Mouse (Mus musculus): ENCODE measurements around the gene Cmklr1. TPM values are rescaled to one million over a fixed set of nuclear protein-coding genes. Genes with fewer than 3 reads are reported as not detected.

Cmklr1 gene
- polyA plus RNA-seq, 1 experiment from 2014 or later = 2.0 TPM

GRCm38 (mm10) chr5:113630116-113630515 lies 20.1 kb downstream of the Cmklr1 start:
- no peak overlapping the region for H3K27ac ChIP-seq
- 56% methylated on average over 10 of the region's 10 CpGs for WGBS
- no peak overlapping the region for H3K9ac ChIP-seq
- H3K27me3 ChIP-seq = no peaks in the 10 kb centered on the region; the same call in 1 of the 2 replicates
- H3K9me3 ChIP-seq (replicated peaks) = no peaks in the 10 kb centered on the region
- peaks cover 18% of the 10 kb centered on the region for H3K4me1 ChIP-seq
- H3K36me3 ChIP-seq = no peaks in the 10 kb centered on the region
- H3K4me3 ChIP-seq = no peak overlapping the region
- no peak for ATAC-seq (ENCODE audit: low FRiP score)
- no peak overlapping the region for H3K4me2 ChIP-seq (replicated peaks)

GRCm38 (mm10) chr5:113629248-113629647 lies 21.0 kb downstream of the Cmklr1 start:
- Histone ChIP-seq H3K27ac (no peak overlapping the region), H3K9me3 (replicated peaks) (no peaks in the 10 kb centered on the region), H3K9ac (no peak overlapping the region), H3K4me1 (peaks cover 15% of the 10 kb centered on the region), H3K4me2 (replicated peaks) (no peak overlapping the region), H3K4me3 (no peak overlapping the region), H3K27me3 (no peaks in the 10 kb centered on the region; the same call in 1 of the 2 replicates), H3K36me3 (no peaks in the 10 kb centered on the region)
- WGBS = 90% methylated on average over 3 of the region's 3 CpGs
- no peak for ATAC-seq (ENCODE audit: low FRiP score)

DNA sequence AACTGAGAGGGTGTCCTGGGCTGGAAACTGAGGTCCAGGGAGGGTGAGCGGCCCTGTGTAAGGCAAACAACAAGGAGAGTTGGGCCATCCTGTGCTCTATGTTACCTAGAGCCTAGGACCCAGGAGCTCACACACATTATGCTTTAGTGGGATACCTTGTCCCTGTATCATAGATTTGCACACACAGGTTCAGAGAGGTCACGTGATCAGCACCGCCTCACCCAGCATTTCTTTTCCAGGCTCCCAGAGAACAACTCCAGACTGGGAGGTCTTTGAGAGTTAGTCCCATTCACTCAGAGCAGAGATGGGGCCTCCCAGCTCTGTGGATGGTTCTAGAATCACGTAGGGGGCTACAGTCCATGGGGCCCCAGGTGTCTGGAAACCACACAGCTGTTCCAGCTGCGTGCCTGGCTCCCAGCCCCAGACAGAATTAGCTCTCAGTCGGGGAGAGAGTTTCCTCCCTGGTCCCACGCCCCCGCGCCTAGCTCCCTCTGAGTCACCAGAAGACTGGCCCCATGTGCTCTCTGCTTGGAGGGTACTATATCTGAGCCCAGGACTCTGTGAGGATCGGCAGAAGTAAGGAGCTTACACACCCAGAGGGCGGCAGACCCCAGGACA lies 22.3 kb downstream of the Cmklr1 start:
- no peak for ATAC-seq (ENCODE audit: low FRiP score)
- Histone ChIP-seq H3K4me3 (no peak overlapping the region), H3K36me3 (no peaks in the 10 kb centered on the region), H3K9ac (no peak overlapping the region), H3K27me3 (no peaks in the 10 kb centered on the region; the same call in 1 of the 2 replicates), H3K4me1 (peaks cover 20% of the 10 kb centered on the region), H3K4me2 (replicated peaks) (no peak overlapping the region), H3K9me3 (replicated peaks) (no peaks in the 10 kb centered on the region), H3K27ac (no peak overlapping the region)
- WGBS = 60% methylated on average over 11 of the region's 11 CpGs

DNA sequence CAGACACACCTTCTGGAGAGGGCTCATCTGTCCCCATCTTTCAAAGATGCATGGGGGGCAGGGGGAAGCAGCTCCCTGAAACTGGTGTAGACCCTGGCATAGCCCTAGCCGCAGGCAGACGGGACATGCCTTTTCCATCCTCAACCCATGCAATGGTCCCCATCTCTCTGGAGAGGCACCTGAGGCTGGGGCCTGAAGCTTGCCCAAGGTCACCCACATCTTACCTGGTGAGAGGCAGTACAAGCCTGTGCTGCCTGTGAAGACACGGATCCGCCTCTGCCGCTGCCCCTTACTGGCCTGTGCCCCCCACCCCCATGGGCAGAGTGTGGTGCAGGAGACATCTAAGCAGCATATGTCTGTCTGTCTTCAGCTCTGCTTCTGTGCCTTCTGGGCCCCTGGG lies 23.2 kb downstream of the Cmklr1 start:
- H3K4me1 ChIP-seq = peaks cover 23% of the 10 kb centered on the region
- no peaks in the 10 kb centered on the region for H3K9me3 ChIP-seq (replicated peaks)
- no peaks in the 10 kb centered on the region for H3K36me3 ChIP-seq
- no peak overlapping the region for H3K4me3 ChIP-seq
- H3K4me2 ChIP-seq (replicated peaks) = no peak overlapping the region
- H3K27me3 ChIP-seq = no peaks in the 10 kb centered on the region; the same call in 1 of the 2 replicates
- WGBS = 82% methylated on average over 5 of the region's 5 CpGs
- H3K9ac ChIP-seq = no peak overlapping the region
- ATAC-seq (ENCODE audit: low FRiP score) = no peak
- H3K27ac ChIP-seq = no peak overlapping the region

DNA sequence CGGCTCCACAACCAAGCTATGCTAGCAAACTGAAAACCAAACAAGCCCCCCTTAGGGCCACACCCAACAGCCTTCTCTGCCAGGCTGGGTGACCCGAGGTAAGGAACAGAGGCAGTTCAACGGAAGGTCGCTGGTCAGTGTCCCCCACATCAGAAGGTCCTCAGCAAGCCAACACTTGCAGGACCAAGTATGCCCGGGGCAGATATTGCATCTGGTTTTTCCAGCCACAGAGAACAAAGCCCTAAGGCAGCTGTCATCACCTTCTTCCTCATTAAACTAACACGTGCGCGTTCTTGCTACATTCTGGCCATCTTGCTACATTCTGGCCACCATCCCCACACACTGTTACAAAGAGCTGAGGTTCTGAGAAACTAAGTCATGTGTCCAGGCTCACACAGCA lies 23.9 kb downstream of the Cmklr1 start:
- H3K9ac ChIP-seq = no peak overlapping the region
- H3K27ac ChIP-seq = no peak overlapping the region
- peaks cover 23% of the 10 kb centered on the region for H3K4me1 ChIP-seq
- H3K27me3 ChIP-seq = no peaks in the 10 kb centered on the region; the same call in 1 of the 2 replicates
- no peaks in the 10 kb centered on the region for H3K36me3 ChIP-seq
- ATAC-seq (ENCODE audit: low FRiP score) = no peak
- no peaks in the 10 kb centered on the region for H3K9me3 ChIP-seq (replicated peaks)
- no peak overlapping the region for H3K4me2 ChIP-seq (replicated peaks)
- 75% methylated on average over 8 of the region's 8 CpGs for WGBS
- no peak overlapping the region for H3K4me3 ChIP-seq

GRCm38 (mm10) chr5:113625068-113625467 lies 25.2 kb downstream of the Cmklr1 start:
- Histone ChIP-seq H3K9ac (no peak overlapping the region), H3K4me2 (replicated peaks) (no peak overlapping the region), H3K27me3 (no peaks in the 10 kb centered on the region; the same call in 1 of the 2 replicates), H3K9me3 (replicated peaks) (no peaks in the 10 kb centered on the region), H3K4me3 (no peak overlapping the region), H3K36me3 (no peaks in the 10 kb centered on the region), H3K4me1 (peaks cover 23% of the 10 kb centered on the region), H3K27ac (no peak overlapping the region)
- ATAC-seq (ENCODE audit: low FRiP score) = no peak
- 82% methylated on average over 4 of the region's 4 CpGs for WGBS

GRCm38 (mm10) chr5:113623052-113623451 lies 27.2 kb downstream of the Cmklr1 start:
- H3K4me1 ChIP-seq = peaks cover 22% of the 10 kb centered on the region
- no peaks in the 10 kb centered on the region for H3K36me3 ChIP-seq
- H3K9ac ChIP-seq = no peak overlapping the region
- 27% methylated on average over 2 of the region's 2 CpGs for WGBS
- H3K4me3 ChIP-seq = no peak overlapping the region
- H3K27ac ChIP-seq = no peak overlapping the region
- H3K4me2 ChIP-seq (replicated peaks) = no peak overlapping the region
- ATAC-seq (ENCODE audit: low FRiP score) = no peak
- H3K27me3 ChIP-seq = no peaks in the 10 kb centered on the region; the same call in none of the 2 replicates
- no peaks in the 10 kb centered on the region for H3K9me3 ChIP-seq (replicated peaks)

- WGBS = 78% methylated on average over 7 of the region's 7 CpGs
- no peak overlapping the region for H3K9ac ChIP-seq
- no peak for ATAC-seq (ENCODE audit: low FRiP score)
- no peak overlapping the region for H3K4me3 ChIP-seq
- H3K4me2 ChIP-seq (replicated peaks) = no peak overlapping the region
- no peak overlapping the region for H3K27ac ChIP-seq
- peaks cover 12% of the 10 kb centered on the region for H3K4me1 ChIP-seq
- no peaks in the 10 kb centered on the region for H3K36me3 ChIP-seq
- no peaks in the 10 kb centered on the region; the same call in none of the 2 replicates for H3K27me3 ChIP-seq
- no peaks in the 10 kb centered on the region for H3K9me3 ChIP-seq (replicated peaks)
These were observed 29.2 kb downstream of the Cmklr1 start for GRCm38 (mm10) chr5:113620999-113621398.

GRCm38 (mm10) chr5:113620130-113620716 lies 30.0 kb downstream of the Cmklr1 start:
- no peak overlapping the region for H3K4me2 ChIP-seq (replicated peaks)
- H3K36me3 ChIP-seq = no peaks in the 10 kb centered on the region
- H3K4me1 ChIP-seq = peaks cover 12% of the 10 kb centered on the region
- no peaks in the 10 kb centered on the region for H3K9me3 ChIP-seq (replicated peaks)
- no peak for ATAC-seq (ENCODE audit: low FRiP score)
- no peaks in the 10 kb centered on the region; the same call in none of the 2 replicates for H3K27me3 ChIP-seq
- WGBS = 63% methylated on average over 16 of the region's 16 CpGs
- no peak overlapping the region for H3K27ac ChIP-seq
- H3K4me3 ChIP-seq = no peak overlapping the region
- no peak overlapping the region for H3K9ac ChIP-seq

DNA sequence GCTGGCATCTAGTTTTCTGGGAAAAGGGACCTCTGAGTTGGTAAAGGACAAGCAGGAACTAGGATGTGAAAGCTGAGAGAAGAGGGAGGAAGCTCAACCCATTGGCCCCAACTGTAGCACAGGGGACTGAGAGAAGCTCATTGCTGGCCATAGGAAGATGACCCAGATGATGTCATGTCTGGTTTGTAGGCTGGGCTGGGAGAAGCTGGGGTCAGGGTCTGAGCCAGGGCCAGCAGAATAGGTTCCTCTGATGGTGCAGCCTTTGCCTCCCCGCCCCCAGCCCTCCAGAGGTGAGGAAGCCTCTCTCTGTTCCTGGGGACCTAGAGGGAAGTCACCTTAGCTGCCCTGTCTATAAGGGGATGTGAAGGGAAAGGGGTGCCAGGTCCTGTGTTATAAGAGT lies 31.1 kb downstream of the Cmklr1 start:
- Histone ChIP-seq H3K27ac (no peak overlapping the region), H3K9ac (no peak overlapping the region), H3K36me3 (no peaks in the 10 kb centered on the region), H3K9me3 (replicated peaks) (no peaks in the 10 kb centered on the region), H3K4me1 (peaks cover 12% of the 10 kb centered on the region), H3K4me3 (no peak overlapping the region), H3K4me2 (replicated peaks) (no peak overlapping the region), H3K27me3 (no peaks in the 10 kb centered on the region; the same call in 1 of the 2 replicates)
- whole genome bisulfite sequencing = 55% methylated on average over 1 of the region's 1 CpGs
- ATAC-seq (ENCODE audit: low FRiP score) = no peak

GRCm38 (mm10) chr5:113618716-113619115 lies 31.5 kb downstream of the Cmklr1 start:
- 82% methylated on average over 4 of the region's 4 CpGs for WGBS

GRCm38 (mm10) chr5:113611771-113612233 lies 38.4 kb downstream of the Cmklr1 start:
- WGBS = 83% methylated on average over 12 of the region's 12 CpGs
- Histone ChIP-seq H3K36me3 (no peaks in the 10 kb centered on the region), H3K27ac (no peak overlapping the region), H3K4me3 (no peak overlapping the region), H3K9me3 (replicated peaks) (no peaks in the 10 kb centered on the region), H3K27me3 (peaks cover 4% of the 10 kb centered on the region; the same call in 1 of the 2 replicates), H3K4me2 (replicated peaks) (no peak overlapping the region), H3K4me1 (peaks cover 27% of the 10 kb centered on the region), H3K9ac (no peak overlapping the region)
- no peak for ATAC-seq (ENCODE audit: low FRiP score)

More at GRCm38 (mm10) chr5:113618716-113619115, 31.5 kb downstream of the Cmklr1 start:
- peaks cover 10% of the 10 kb centered on the region for H3K4me1 ChIP-seq
- H3K4me2 ChIP-seq (replicated peaks) = no peak overlapping the region
- H3K36me3 ChIP-seq = no peaks in the 10 kb centered on the region
- no peak for ATAC-seq (ENCODE audit: low FRiP score)
- no peak overlapping the region for H3K27ac ChIP-seq
- no peaks in the 10 kb centered on the region for H3K9me3 ChIP-seq (replicated peaks)
- H3K27me3 ChIP-seq = no peaks in the 10 kb centered on the region; the same call in 1 of the 2 replicates
- no peak overlapping the region for H3K9ac ChIP-seq
- H3K4me3 ChIP-seq = no peak overlapping the region

Data from hindbrain, embryonic 12.5 days (tissue).